Mouse (Mus musculus) cerebellum, postnatal 10 days (tissue): Measurements from ENCODE around the gene Vkorc1.
"Not testable (repeated sequence)": the region's sequence is repeated elsewhere in the genome, so short reads cannot be mapped to it uniquely, and the experiment has no call there.

Source experiments
- DNase-seq, 2 experiments: peaks; one replicate each; pipeline ENCODE4 v3.0.0; 2021; ENCODE audit warnings: mixed read lengths in 2 of 2

The Vkorc1 gene

GRCm38 (mm10) chr7:127912938-127913337, 17.5 kb upstream of the Vkorc1 start:
- DNase-seq, result no peak

GRCm38 (mm10) chr7:127912190-127912871, 16.9 kb upstream of the Vkorc1 start, which contains the start of gene Kat8:
TSS of gene Kat8 (plus strand) at chr7:127912516.
- DNase-seq, result peak; percentile 95 to 96

DNA sequence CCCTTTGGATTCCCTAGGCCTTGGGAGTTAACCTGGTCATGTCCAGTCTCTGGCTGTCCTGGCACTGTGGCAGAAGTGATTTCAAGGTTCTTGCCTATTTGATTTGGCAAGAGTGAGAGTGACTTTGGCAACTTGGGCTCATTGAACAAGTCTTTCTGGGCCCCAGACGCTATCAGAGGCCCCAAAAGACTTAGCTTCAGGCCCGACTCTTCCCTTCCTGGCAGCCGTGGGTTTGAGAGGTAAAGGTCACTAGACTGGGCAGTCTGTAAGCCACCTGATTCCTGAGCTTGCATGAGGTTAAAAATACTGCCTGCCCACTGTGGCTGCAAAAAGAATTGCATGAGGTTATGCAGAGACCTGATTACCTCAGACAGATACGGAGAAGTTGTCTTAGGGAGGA, 13.2 kb upstream of the Vkorc1 start:
- no peak for DNase-seq

DNA sequence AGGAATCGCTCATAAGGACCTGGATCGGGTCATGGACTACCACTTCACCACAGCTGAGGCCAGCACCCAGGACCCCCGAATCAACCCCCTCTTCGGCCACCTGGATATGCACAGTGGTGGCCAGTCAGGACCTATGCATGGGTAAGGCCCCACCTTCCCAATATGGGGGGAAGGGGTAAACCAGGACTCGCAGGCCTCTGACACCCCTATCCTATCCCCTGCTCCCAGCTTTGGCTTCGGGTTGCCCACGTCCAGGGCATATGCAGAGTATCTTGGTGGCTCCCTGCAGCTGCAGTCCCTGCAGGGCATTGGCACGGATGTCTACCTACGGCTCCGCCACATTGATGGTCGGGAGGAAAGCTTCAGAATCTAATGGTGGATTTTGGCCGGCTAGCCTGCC, 12.5 kb upstream of the Vkorc1 start:
- no peak for DNase-seq

DNA sequence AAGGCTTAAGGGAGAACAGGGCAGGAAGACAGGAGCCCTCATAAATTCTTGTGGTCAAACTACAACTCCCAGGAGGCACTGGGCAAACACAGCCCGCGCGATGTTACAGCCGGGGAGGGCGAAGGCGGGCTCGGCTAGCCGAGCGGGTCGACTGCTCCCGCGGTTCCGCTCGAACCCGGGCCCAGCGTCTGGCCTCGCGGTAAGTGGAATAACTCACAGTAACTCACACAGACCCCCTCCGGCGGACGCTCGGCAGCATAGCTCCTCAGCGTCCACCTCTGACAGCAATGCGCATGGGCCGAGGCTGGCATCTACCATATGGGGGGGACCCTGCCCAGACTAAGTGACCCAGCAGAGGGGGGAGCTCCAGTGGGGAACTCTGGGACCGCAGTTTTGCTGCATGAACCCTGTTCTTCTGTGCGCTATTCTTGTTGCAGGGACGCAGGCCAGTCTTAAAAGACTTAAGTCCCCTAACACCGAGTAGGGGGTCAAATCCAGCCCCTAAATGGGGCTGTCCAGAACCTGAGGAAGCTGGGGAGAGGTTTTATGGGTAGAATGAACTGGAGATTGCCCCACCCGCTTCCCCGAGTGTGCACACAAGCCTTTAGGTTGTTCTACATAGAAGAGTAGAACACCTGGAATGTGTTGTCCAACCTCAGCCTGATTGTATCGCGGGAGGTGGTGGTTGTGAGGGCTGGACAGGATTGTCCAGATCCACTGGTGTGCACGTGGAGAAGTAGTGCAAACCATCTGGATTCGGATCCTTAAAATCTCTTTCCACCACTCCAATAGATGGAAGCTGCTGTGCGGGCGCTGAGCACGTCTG, 8.8 kb upstream of the Vkorc1 start, which contains the start of gene Bckdk:
Gene Bckdk (plus strand): TSS at position 112 of the 826 bp plus-strand sequence.
- DNase-seq, result peak; percentile 86 to 88

DNA sequence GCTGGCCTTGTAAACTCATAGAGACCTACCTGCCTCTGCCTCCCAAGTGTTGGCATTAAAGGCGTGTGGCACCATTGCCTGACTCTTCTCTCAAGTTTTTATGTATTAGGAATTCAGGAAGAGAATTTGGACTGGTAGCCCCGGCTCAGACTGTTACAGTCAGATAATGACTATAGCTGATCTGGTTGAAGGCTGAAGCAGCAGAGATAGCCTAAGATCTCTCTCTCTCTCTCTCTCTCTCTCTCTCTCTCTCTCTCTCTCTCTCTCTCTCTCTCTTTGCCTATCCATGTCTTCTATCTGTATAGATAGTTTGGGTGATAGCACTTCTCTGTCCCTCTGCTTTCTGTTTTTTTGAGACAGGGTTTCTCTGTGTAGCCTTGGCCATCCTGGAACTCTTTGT, 6.4 kb upstream of the Vkorc1 start:
- DNase-seq, result no peak

GRCm38 (mm10) chr7:127899997-127900396, 4.6 kb upstream of the Vkorc1 start:
- no peak for DNase-seq

- no peak for DNase-seq
Measured at GRCm38 (mm10) chr7:127898179-127898956, 3.0 kb upstream of the Vkorc1 start.

- DNase-seq, result no peak
Measured at GRCm38 (mm10) chr7:127897542-127897941, 2.1 kb upstream of the Vkorc1 start.

GRCm38 (mm10) chr7:127896384-127896783, 967 bp upstream of the Vkorc1 start:
- DNase-seq, result peak; percentile 86 to 91

DNA sequence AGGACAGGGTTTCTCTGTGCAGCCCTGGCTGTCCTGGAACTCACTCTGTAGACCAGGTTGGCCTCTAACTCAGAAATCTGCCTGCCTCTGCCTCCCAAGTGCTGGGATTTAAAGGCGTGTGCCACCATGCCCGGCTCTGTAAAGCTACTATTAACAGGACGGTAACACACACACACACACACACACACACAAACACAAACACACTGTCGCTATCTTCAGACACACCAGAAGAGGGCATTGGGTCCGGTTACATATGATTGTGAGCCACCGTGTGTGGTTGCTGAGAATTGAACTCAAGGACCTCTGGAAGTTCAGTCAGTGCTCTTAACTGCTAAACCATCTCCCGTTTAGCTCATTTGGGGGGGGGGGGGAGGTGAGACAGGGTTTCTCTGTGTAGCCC, 474 bp upstream of the Vkorc1 start:
- not testable (repeated sequence) for DNase-seq

DNA sequence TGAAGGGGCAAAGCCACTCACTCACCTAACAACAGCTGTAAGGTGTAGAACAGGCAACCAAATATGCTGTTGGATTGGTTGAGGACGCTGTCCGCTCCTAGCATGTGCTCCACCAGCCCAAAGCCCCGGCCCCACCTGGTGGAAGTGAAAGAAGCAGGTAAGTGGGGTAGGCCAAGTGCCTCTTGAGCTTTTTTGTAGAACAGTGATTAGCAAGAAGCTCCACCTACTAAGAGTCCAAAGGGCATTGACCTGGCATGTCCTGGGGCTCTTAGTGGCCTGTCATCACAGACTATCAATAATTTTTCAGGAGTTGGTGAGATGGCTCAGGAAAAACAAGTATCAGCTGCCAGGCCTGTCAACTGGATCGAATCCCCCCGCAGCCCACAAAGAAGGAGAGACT, 937 bp downstream of the Vkorc1 start:
- DNase-seq, result no peak

GRCm38 (mm10) chr7:127890798-127891197, 4.6 kb downstream of the Vkorc1 start, which contains the start of gene Prss53:
TSS of gene Prss53 (minus strand) at chr7:127890970.
- no peak for DNase-seq

- no peak for DNase-seq
Measured at GRCm38 (mm10) chr7:127888821-127889220, 6.6 kb downstream of the Vkorc1 start.

- DNase-seq, result no peak
Measured at GRCm38 (mm10) chr7:127887781-127888180, 7.6 kb downstream of the Vkorc1 start.

GRCm38 (mm10) chr7:127887191-127887590, 8.2 kb downstream of the Vkorc1 start:
- no peak for DNase-seq

GRCm38 (mm10) chr7:127886551-127886950, 8.9 kb downstream of the Vkorc1 start:
- DNase-seq, result no peak

- DNase-seq, result peak; percentile 33 to 40
Measured at GRCm38 (mm10) chr7:127885951-127886350, 9.5 kb downstream of the Vkorc1 start.

DNA sequence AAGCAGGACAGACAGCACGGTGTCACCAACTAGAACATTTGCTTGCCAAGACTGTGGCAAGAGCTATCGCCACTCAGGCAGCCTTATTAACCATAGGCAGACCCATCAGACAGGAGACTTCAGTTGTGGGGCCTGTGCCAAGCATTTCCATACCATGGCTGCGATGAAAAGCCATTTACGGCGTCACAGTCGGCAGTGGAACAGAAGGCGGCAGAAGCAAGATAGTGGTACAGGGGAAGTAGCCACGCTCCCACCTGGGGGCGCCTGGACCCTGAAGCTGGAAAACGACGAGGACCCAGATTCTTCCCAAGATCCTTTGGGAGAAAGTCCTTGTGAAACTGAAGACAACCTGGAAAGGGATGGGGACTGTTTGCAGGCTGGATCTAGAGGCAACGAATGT, 15.0 kb downstream of the Vkorc1 start:
- no peak for DNase-seq

- DNase-seq, result no peak
Measured at GRCm38 (mm10) chr7:127879301-127879700, 16.1 kb downstream of the Vkorc1 start.

- DNase-seq, result peak; percentile 94 to 95
Measured at GRCm38 (mm10) chr7:127876467-127877348, 18.7 kb downstream of the Vkorc1 start, which contains the start of gene Zfp668. TSS of gene Zfp668 (minus strand) at chr7:127876828.

DNA sequence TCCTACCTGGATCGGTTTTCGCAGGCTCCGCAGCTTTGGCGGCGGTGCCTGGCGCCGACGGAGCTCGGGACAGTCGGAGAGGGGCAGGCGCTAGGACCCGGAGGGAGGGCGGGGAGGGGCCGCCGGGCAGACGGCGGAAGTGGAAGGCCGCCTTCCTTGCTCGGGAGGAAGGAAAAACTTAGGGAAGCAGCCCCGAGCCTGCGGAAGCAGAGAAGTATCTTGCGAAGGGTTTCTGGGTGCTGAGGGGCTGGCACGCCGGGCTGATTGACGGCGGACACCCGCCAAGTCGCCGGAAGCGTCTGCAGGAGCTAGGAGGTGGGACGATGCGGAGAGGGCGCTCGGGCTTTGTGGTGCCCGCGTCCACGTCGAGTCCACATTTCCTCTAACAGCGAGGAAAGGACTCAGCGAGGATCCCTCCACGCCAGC, 19.4 kb downstream of the Vkorc1 start, which contains the start of gene Zfp646:
Gene Zfp646 (plus strand): TSS at position 181 of the 426 bp plus-strand sequence.
- peak; percentile 88 to 89 for DNase-seq
